Mouse (Mus musculus) layer of hippocampus, adult 9-10 months (tissue): ENCODE measurements at regions not wholly inside any gene's neighbourhood (a gene's known extent, or its start where the extent isn't known, plus 50 kb on each side); places are given as distances from the start of the nearest gene placed in this dataset.

Experiments
- DNase-seq: peaks from one replicate; pipeline ENCODE4 v3.0.0; 2022; ENCODE audit warnings: low spot score

GRCm38 (mm10) chrX:162210848-162211247 is 51.3 kb upstream of the Nhs start:
- DNase-seq: no peak
